Mouse (Mus musculus) stomach, embryonic 14.5 days (tissue): ENCODE measurements at regions not wholly inside any gene's neighbourhood (a gene's known extent, or its start where the extent isn't known, plus 50 kb on each side); places are given as distances from the start of the nearest gene placed in this dataset.

Experiments
- ATAC-seq: fragments of 200-750 bp; cut with Nextera tagmentation; 2 replicates; pipeline ENCODE4 v1.8.0; 2017; ENCODE audit warnings: low read depth, moderate TSS enrichment; ENCODE audit not compliant: insufficient number of reproducible peaks, insufficient read depth, low FRiP score
- H3K27ac ChIP-seq: fragments of 300-500 bp; sonication (generic); 2 replicates; pipeline ENCODE4 v1.5.1; 2014; ENCODE audit warnings: mild to moderate bottlenecking, low read length, moderate library complexity, mixed read lengths
- H3K27me3 ChIP-seq: fragments of 300-500 bp; sonication (generic); 2 replicates; pipeline ENCODE4 v1.6.1; 2014; ENCODE audit warnings: low read length, control low read depth, mixed read lengths; ENCODE audit not compliant: control insufficient read depth, insufficient read depth
- H3K36me3 ChIP-seq: fragments of 300-500 bp; sonication (generic); 2 replicates; pipeline ENCODE4 v1.6.1; 2014; ENCODE audit warnings: mild to moderate bottlenecking, control low read depth, low read length, moderate library complexity, mixed read lengths; ENCODE audit not compliant: control insufficient read depth, insufficient read depth
- H3K4me1 ChIP-seq: fragments of 300-500 bp; sonication (generic); 2 replicates; pipeline ENCODE4 v1.6.1; 2014; ENCODE audit warnings: low read length, control low read depth, mixed read lengths; ENCODE audit not compliant: control insufficient read depth, insufficient read depth
- H3K4me2 ChIP-seq: fragments of 300-500 bp; sonication (generic); replicated peaks from 2 replicates; pipeline ENCODE4 v1.6.1; 2014; ENCODE audit warnings: low read depth, low read length, control low read depth
- H3K4me3 ChIP-seq: fragments of 300-500 bp; sonication (generic); 2 replicates; pipeline ENCODE4 v1.5.1; 2014; ENCODE audit warnings: low read depth, low read length, control low read depth
- H3K9ac ChIP-seq: fragments of 300-500 bp; sonication (generic); replicated peaks from 2 replicates; pipeline ENCODE4 v1.6.1; 2014; ENCODE audit warnings: low read depth, mild to moderate bottlenecking, control low read depth, low read length, moderate library complexity, mixed read lengths
- H3K9me3 ChIP-seq: fragments of 300-500 bp; sonication (generic); 2 replicates; pipeline ENCODE4 v1.6.1; 2016; ENCODE audit warnings: low read depth, low read length, control low read depth; ENCODE audit not compliant: control insufficient read depth
- WGBS: fragments of 180-500 bp; shearing (Covaris S2); extraction: QIAGEN DNeasy Blood & Tissue Kit; methylation state at CpG from one replicate; pipeline ENCODE4 v1.1.7; 2014; 5-methylcytosine and 5-hydroxymethylcytosine counted together

- no peak overlapping the region for H3K27ac ChIP-seq
- H3K9me3 ChIP-seq: no peaks in the 10 kb centered on the region
- H3K27me3 ChIP-seq: no peaks in the 10 kb centered on the region
- H3K4me3 ChIP-seq: no peak overlapping the region
- H3K4me2 ChIP-seq: no peak overlapping the region
- 18% methylated on average over 6 of the region's 6 CpGs for WGBS
- H3K9ac ChIP-seq: no peak overlapping the region
- ATAC-seq: no peak
- no peaks in the 10 kb centered on the region for H3K4me1 ChIP-seq
- H3K36me3 ChIP-seq: no peaks in the 10 kb centered on the region
These were observed 55.1 kb upstream of the Pcbd1 start for GRCm38 (mm10) chr10:61034056-61034455.

GRCm38 (mm10) chr10:61028598-61028997 is 60.5 kb upstream of the Pcbd1 start:
- no peak overlapping the region for H3K27ac ChIP-seq
- H3K9ac ChIP-seq: no peak overlapping the region
- no peak overlapping the region for H3K4me3 ChIP-seq
- 67% methylated on average over 5 of the region's 5 CpGs for WGBS
- H3K4me1 ChIP-seq: no peaks in the 10 kb centered on the region
- no peaks in the 10 kb centered on the region for H3K9me3 ChIP-seq
- ATAC-seq: no peak
- H3K27me3 ChIP-seq: no peaks in the 10 kb centered on the region
- no peaks in the 10 kb centered on the region for H3K36me3 ChIP-seq
- H3K4me2 ChIP-seq: no peak overlapping the region

GRCm38 (mm10) chr10:61027215-61027614 is 61.9 kb upstream of the Pcbd1 start:
- Histone ChIP-seq H3K4me2 (no peak overlapping the region), H3K36me3 (no peaks in the 10 kb centered on the region), H3K9me3 (no peaks in the 10 kb centered on the region), H3K27me3 (no peaks in the 10 kb centered on the region), H3K9ac (no peak overlapping the region), H3K4me1 (no peaks in the 10 kb centered on the region), H3K27ac (no peak overlapping the region), H3K4me3 (no peak overlapping the region)
- 79% methylated on average over 6 of the region's 6 CpGs for WGBS
- no peak for ATAC-seq

- Histone ChIP-seq H3K4me1 (no peaks in the 10 kb centered on the region), H3K27ac (no peak overlapping the region), H3K27me3 (no peaks in the 10 kb centered on the region), H3K36me3 (no peaks in the 10 kb centered on the region), H3K4me2 (no peak overlapping the region), H3K4me3 (no peak overlapping the region), H3K9ac (no peak overlapping the region), H3K9me3 (no peaks in the 10 kb centered on the region)
- WGBS: 71% methylated on average over 4 of the region's 4 CpGs
- no peak for ATAC-seq
These were observed 64.1 kb upstream of the Pcbd1 start for GRCm38 (mm10) chr10:61025061-61025460.

GRCm38 (mm10) chr10:61024166-61024565 is 65.0 kb upstream of the Pcbd1 start:
- no peaks in the 10 kb centered on the region for H3K9me3 ChIP-seq
- ATAC-seq: no peak

GRCm38 (mm10) chr10:61023431-61023830 is 65.7 kb upstream of the Pcbd1 start:
- 27% methylated on average over 7 of the region's 7 CpGs for WGBS
- no peak for ATAC-seq
- Histone ChIP-seq H3K36me3 (no peaks in the 10 kb centered on the region), H3K27me3 (no peaks in the 10 kb centered on the region), H3K4me1 (no peaks in the 10 kb centered on the region), H3K9me3 (no peaks in the 10 kb centered on the region), H3K9ac (no peak overlapping the region), H3K4me2 (no peak overlapping the region), H3K27ac (no peak overlapping the region), H3K4me3 (no peak overlapping the region)

More at GRCm38 (mm10) chr10:61024166-61024565, 65.0 kb upstream of the Pcbd1 start:
- Histone ChIP-seq H3K27me3 (no peaks in the 10 kb centered on the region), H3K4me3 (no peak overlapping the region), H3K4me2 (no peak overlapping the region), H3K4me1 (no peaks in the 10 kb centered on the region), H3K27ac (no peak overlapping the region), H3K9ac (no peak overlapping the region), H3K36me3 (no peaks in the 10 kb centered on the region)
- WGBS: 48% methylated on average over 3 of the region's 3 CpGs

GRCm38 (mm10) chr10:61019566-61019965 is 69.6 kb upstream of the Pcbd1 start:
- no peak overlapping the region for H3K4me2 ChIP-seq
- H3K36me3 ChIP-seq: no peaks in the 10 kb centered on the region
- H3K9me3 ChIP-seq: no peaks in the 10 kb centered on the region
- no peaks in the 10 kb centered on the region for H3K27me3 ChIP-seq
- WGBS: 11% methylated on average over 2 of the region's 2 CpGs
- no peak overlapping the region for H3K4me3 ChIP-seq
- no peak for ATAC-seq
- no peak overlapping the region for H3K27ac ChIP-seq
- H3K4me1 ChIP-seq: no peaks in the 10 kb centered on the region
- no peak overlapping the region for H3K9ac ChIP-seq

- ATAC-seq: no peak
- H3K27me3 ChIP-seq: no peaks in the 10 kb centered on the region
- H3K27ac ChIP-seq: no peak overlapping the region
- 83% methylated on average over 1 of the region's 1 CpGs for WGBS
- no peak overlapping the region for H3K4me3 ChIP-seq
- H3K9me3 ChIP-seq: no peaks in the 10 kb centered on the region
- H3K36me3 ChIP-seq: no peaks in the 10 kb centered on the region
- H3K4me1 ChIP-seq: no peaks in the 10 kb centered on the region
- no peak overlapping the region for H3K9ac ChIP-seq
- H3K4me2 ChIP-seq: no peak overlapping the region
These were observed 76.9 kb upstream of the Pcbd1 start for GRCm38 (mm10) chr10:61012199-61012695.

- WGBS: 80% methylated on average over 4 of the region's 4 CpGs
- no peak for ATAC-seq
These were observed 78.4 kb upstream of the Pcbd1 start for GRCm38 (mm10) chr10:61010697-61011096.

More at GRCm38 (mm10) chr10:61010697-61011096, 78.4 kb upstream of the Pcbd1 start:
- H3K27me3 ChIP-seq: no peaks in the 10 kb centered on the region
- H3K9ac ChIP-seq: no peak overlapping the region
- H3K4me1 ChIP-seq: no peaks in the 10 kb centered on the region
- H3K27ac ChIP-seq: no peak overlapping the region
- no peaks in the 10 kb centered on the region for H3K36me3 ChIP-seq
- no peaks in the 10 kb centered on the region for H3K9me3 ChIP-seq
- H3K4me2 ChIP-seq: no peak overlapping the region
- H3K4me3 ChIP-seq: no peak overlapping the region
